Mouse (Mus musculus): Measurements from ENCODE around the gene 4833439L19Rik.

Gene 4833439L19Rik

GRCm38 (mm10) chr13:54589414-54589995, 24.3 kb upstream of the 4833439L19Rik start:
- in situ Hi-C loops (cut with MboI; ENCODE audit: low pct_unique_long_range_greater_than_20kb in 1 of 2, low sequenced_read_pairs in 2 of 2, unreplicated experiment in 1 of 2) = no loop called here

- in situ Hi-C loops (cut with MboI; ENCODE audit: low pct_unique_long_range_greater_than_20kb in 1 of 2, low sequenced_read_pairs in 2 of 2, unreplicated experiment in 1 of 2) = no loop called here
Measured at GRCm38 (mm10) chr13:54585831-54586230, 20.6 kb upstream of the 4833439L19Rik start.

- in situ Hi-C loops (cut with MboI; ENCODE audit: low pct_unique_long_range_greater_than_20kb in 1 of 2, low sequenced_read_pairs in 2 of 2, unreplicated experiment in 1 of 2) = no loop called here
Measured at GRCm38 (mm10) chr13:54582860-54583259, 17.6 kb upstream of the 4833439L19Rik start.

GRCm38 (mm10) chr13:54582126-54582525, 16.9 kb upstream of the 4833439L19Rik start:
- in situ Hi-C loops (cut with MboI; ENCODE audit: low pct_unique_long_range_greater_than_20kb in 1 of 2, low sequenced_read_pairs in 2 of 2, unreplicated experiment in 1 of 2) = no loop called here

GRCm38 (mm10) chr13:54581385-54581784, 16.1 kb upstream of the 4833439L19Rik start:
- in situ Hi-C loops (cut with MboI; ENCODE audit: low pct_unique_long_range_greater_than_20kb in 1 of 2, low sequenced_read_pairs in 2 of 2, unreplicated experiment in 1 of 2) = no loop called here

GRCm38 (mm10) chr13:54577652-54578507, 12.6 kb upstream of the 4833439L19Rik start:
- in situ Hi-C loops (cut with MboI; ENCODE audit: low pct_unique_long_range_greater_than_20kb in 1 of 2, low sequenced_read_pairs in 2 of 2, unreplicated experiment in 1 of 2) = no loop called here

GRCm38 (mm10) chr13:54575489-54575888, 10.3 kb upstream of the 4833439L19Rik start:
- in situ Hi-C loops (cut with MboI; ENCODE audit: low pct_unique_long_range_greater_than_20kb in 1 of 2, low sequenced_read_pairs in 2 of 2, unreplicated experiment in 1 of 2) = no loop called here

- in situ Hi-C loops (cut with MboI; ENCODE audit: low pct_unique_long_range_greater_than_20kb in 1 of 2, low sequenced_read_pairs in 2 of 2, unreplicated experiment in 1 of 2) = no loop called here
Measured at GRCm38 (mm10) chr13:54574854-54575481, 9.7 kb upstream of the 4833439L19Rik start, which contains the start of gene Arl10. Gene Arl10 (plus strand): TSS chr13:54575015.

- in situ Hi-C loops (cut with MboI; ENCODE audit: low pct_unique_long_range_greater_than_20kb in 1 of 2, low sequenced_read_pairs in 2 of 2, unreplicated experiment in 1 of 2) = no loop called here
Measured at GRCm38 (mm10) chr13:54572621-54573020, 7.4 kb upstream of the 4833439L19Rik start.

- in situ Hi-C loops (cut with MboI; ENCODE audit: low pct_unique_long_range_greater_than_20kb in 1 of 2, low sequenced_read_pairs in 2 of 2, unreplicated experiment in 1 of 2) = no loop called here
Measured at GRCm38 (mm10) chr13:54571637-54572036, 6.4 kb upstream of the 4833439L19Rik start.

- in situ Hi-C loops (cut with MboI; ENCODE audit: low pct_unique_long_range_greater_than_20kb in 1 of 2, low sequenced_read_pairs in 2 of 2, unreplicated experiment in 1 of 2) = no loop called here
Measured at GRCm38 (mm10) chr13:54570736-54571135, 5.5 kb upstream of the 4833439L19Rik start.

- in situ Hi-C loops (cut with MboI; ENCODE audit: low pct_unique_long_range_greater_than_20kb in 1 of 2, low sequenced_read_pairs in 2 of 2, unreplicated experiment in 1 of 2) = no loop called here
Measured at GRCm38 (mm10) chr13:54569282-54569681, 4.0 kb upstream of the 4833439L19Rik start.

GRCm38 (mm10) chr13:54568380-54568779, 3.1 kb upstream of the 4833439L19Rik start:
- in situ Hi-C loops (cut with MboI; ENCODE audit: low pct_unique_long_range_greater_than_20kb in 1 of 2, low sequenced_read_pairs in 2 of 2, unreplicated experiment in 1 of 2) = no loop called here

GRCm38 (mm10) chr13:54565594-54566345, 535 bp upstream of the 4833439L19Rik start:
- in situ Hi-C loops (cut with MboI; ENCODE audit: low pct_unique_long_range_greater_than_20kb in 1 of 2, low sequenced_read_pairs in 2 of 2, unreplicated experiment in 1 of 2) = no loop called here

GRCm38 (mm10) chr13:54564232-54565200, 719 bp downstream of the 4833439L19Rik start:
- in situ Hi-C loops (cut with MboI; ENCODE audit: low pct_unique_long_range_greater_than_20kb in 1 of 2, low sequenced_read_pairs in 2 of 2, unreplicated experiment in 1 of 2) = no loop called here

GRCm38 (mm10) chr13:54562562-54562961, 2.7 kb downstream of the 4833439L19Rik start:
- in situ Hi-C loops (cut with MboI; ENCODE audit: low pct_unique_long_range_greater_than_20kb in 1 of 2, low sequenced_read_pairs in 2 of 2, unreplicated experiment in 1 of 2) = no loop called here

GRCm38 (mm10) chr13:54560608-54561007, 4.6 kb downstream of the 4833439L19Rik start:
- in situ Hi-C loops (cut with MboI; ENCODE audit: low pct_unique_long_range_greater_than_20kb in 1 of 2, low sequenced_read_pairs in 2 of 2, unreplicated experiment in 1 of 2) = no loop called here

- in situ Hi-C loops (cut with MboI; ENCODE audit: low pct_unique_long_range_greater_than_20kb in 1 of 2, low sequenced_read_pairs in 2 of 2, unreplicated experiment in 1 of 2) = no loop called here
Measured at GRCm38 (mm10) chr13:54559656-54560055, 5.6 kb downstream of the 4833439L19Rik start.

All from mouse embryonic stem cell (cell line).